Mouse (Mus musculus) embryonic fibroblast, embryonic 13.5 days (primary cell): Measurements from ENCODE around the gene Inpp5a.

Source experiments
- CTCF ChIP-seq: IDR thresholded peaks from 2 replicates; pipeline ENCODE4 v1.5.1; 2011; ENCODE audit warnings: mild to moderate bottlenecking, control low read depth, low read length, moderate library complexity, borderline replicate concordance; ENCODE audit not compliant: insufficient read depth
- POLR2A ChIP-seq: IDR thresholded peaks from 2 replicates; pipeline ENCODE4 v1.6.1; 2011; ENCODE audit warnings: low read depth, mild to moderate bottlenecking, control low read depth, low read length, moderate library complexity

GRCm38 (mm10) chr7:139477748-139478147 is 88.8 kb downstream of the Inpp5a start:
- no peak for TF ChIP-seq CTCF
- TF ChIP-seq POLR2A, result no peak
